Mouse (Mus musculus) hindlimb bud, embryonic 11.5 days (tissue): ENCODE results near the gene Zrsr1.

Experiments
- DNase-seq: peaks from one replicate; pipeline ENCODE4 v3.0.0-alpha.2; 2012; ENCODE audit warnings: low read depth, low spot score; ENCODE audit errors: extremely low spot score

Gene Zrsr1

GRCm38 (mm10) chr11:22971835-22972709 is at the start of gene Zrsr1:
Zrsr1 (plus strand) TSS chr11:22972005.
- no peak for DNase-seq

- no peak for DNase-seq
These were observed 49.3 kb upstream of the Zrsr1 start for GRCm38 (mm10) chr11:22922546-22922945.

GRCm38 (mm10) chr11:22923606-22924005 is 48.2 kb upstream of the Zrsr1 start:
- DNase-seq, result no peak

GRCm38 (mm10) chr11:22928586-22929169 is 43.1 kb upstream of the Zrsr1 start:
- DNase-seq, result no peak

GRCm38 (mm10) chr11:22930129-22930528 is 41.7 kb upstream of the Zrsr1 start:
- DNase-seq, result no peak

GRCm38 (mm10) chr11:22931320-22931905 is 40.4 kb upstream of the Zrsr1 start:
- no peak for DNase-seq

- DNase-seq, result no peak
These were observed 39.6 kb upstream of the Zrsr1 start for GRCm38 (mm10) chr11:22932167-22932566.

- no peak for DNase-seq
These were observed 35.2 kb upstream of the Zrsr1 start for GRCm38 (mm10) chr11:22936446-22937125.

GRCm38 (mm10) chr11:22937716-22938316 is 34.0 kb upstream of the Zrsr1 start:
- DNase-seq, result no peak

- DNase-seq, result no peak
These were observed 32.8 kb upstream of the Zrsr1 start for GRCm38 (mm10) chr11:22938983-22939382.

- no peak for DNase-seq
These were observed 22.7 kb upstream of the Zrsr1 start for GRCm38 (mm10) chr11:22949101-22949500.

- DNase-seq, result no peak
These were observed 21.7 kb upstream of the Zrsr1 start for GRCm38 (mm10) chr11:22950131-22950530.

GRCm38 (mm10) chr11:22952668-22953067 is 19.1 kb upstream of the Zrsr1 start:
- no peak for DNase-seq

GRCm38 (mm10) chr11:22956346-22956745 is 15.5 kb upstream of the Zrsr1 start:
- no peak for DNase-seq

- no peak for DNase-seq
These were observed 15.0 kb upstream of the Zrsr1 start for GRCm38 (mm10) chr11:22956830-22957229.

GRCm38 (mm10) chr11:22957791-22958374 is 13.9 kb upstream of the Zrsr1 start:
- no peak for DNase-seq

- no peak for DNase-seq
These were observed 9.7 kb upstream of the Zrsr1 start for GRCm38 (mm10) chr11:22962101-22962500.

GRCm38 (mm10) chr11:22964401-22964800 is 7.4 kb upstream of the Zrsr1 start:
- no peak for DNase-seq

GRCm38 (mm10) chr11:22965503-22965902 is 6.3 kb upstream of the Zrsr1 start:
- DNase-seq, result no peak

- DNase-seq, result no peak
These were observed 2.3 kb upstream of the Zrsr1 start for GRCm38 (mm10) chr11:22969486-22969885.

- no peak for DNase-seq
These were observed 1.3 kb upstream of the Zrsr1 start for GRCm38 (mm10) chr11:22970546-22970945.
